Mouse (Mus musculus): ENCODE measurements around the gene 1700024G13Rik.

DNA sequence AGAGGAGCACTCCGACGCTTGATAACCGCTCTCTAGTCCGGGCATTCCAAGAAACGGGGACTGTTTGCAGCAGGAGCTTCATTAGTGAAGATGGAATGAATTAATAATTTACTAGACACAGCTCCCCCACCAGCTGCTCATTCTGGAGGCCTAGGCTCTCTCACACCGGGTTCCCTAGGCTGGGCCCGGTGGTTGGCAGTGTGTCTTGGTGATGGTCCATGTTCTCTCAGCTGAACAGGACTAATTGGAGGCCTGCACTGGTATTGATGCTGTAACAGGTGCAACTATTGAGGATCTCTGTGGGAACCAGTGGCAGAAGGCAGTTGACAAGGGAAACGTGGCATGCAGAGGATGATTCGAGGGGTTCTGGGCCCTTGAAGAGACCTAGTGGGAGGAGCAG, 60.8 kb downstream of the 1700024G13Rik start:
- no peak for TF ChIP-seq CTCF (IDR thresholded peaks at IDR 0.05)
- TF ChIP-seq POLR2A (IDR thresholded peaks at IDR 0.05; ENCODE audit: insufficient read depth, low read depth, low read length) = no peak
